Mouse (Mus musculus): Measurements from ENCODE around the gene Mpeg1.

Mpeg1 gene

DNA sequence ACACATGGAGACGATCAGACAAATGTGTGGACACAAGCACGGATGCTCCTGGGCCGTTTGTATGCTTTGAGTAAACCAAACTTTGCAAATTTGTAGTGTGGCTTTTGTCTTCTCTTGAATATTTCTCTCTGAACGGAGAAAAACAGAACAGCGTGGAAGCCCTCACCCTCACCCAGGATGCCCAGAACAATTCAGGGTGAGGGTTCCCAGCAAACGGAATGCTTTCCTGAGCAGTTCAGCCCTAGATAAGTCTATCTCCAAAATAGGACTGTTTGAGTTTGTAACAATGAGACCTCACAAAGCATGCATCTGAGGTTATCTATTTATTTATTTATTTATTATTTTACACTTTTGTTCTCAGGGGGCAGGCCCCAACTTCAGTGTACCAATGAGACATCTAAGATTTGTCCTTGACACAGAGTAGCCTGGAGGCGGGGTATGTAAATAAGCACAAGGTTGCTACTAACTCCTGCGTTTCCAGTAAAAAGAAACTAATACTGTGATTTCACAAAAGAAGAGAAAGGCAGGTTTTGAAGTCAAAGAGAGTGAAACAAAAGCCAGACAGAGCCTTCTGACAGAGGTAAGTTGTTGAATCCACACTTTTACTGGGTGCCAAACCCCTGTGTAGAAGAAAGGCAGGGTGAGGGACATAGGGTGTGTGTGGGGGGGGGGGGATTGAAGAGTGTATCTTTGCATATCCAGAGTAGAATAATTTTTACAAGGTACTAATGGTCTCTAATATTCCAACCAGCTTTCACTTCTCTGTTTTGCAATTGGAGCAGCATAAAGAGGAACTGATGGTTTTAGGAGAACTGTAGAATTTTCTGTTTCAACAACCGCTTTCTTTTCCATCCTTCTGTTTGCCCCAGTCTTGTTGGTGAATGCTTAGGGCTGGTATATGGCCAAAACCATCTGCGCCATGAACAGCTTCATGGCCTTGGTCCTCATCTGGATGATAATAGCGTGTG is at the start of gene Mpeg1:
Gene Mpeg1, plus strand, starts transcription at position 498 of the 968 bp plus-strand sequence.
- 83% methylated on average over 11 of the region's 11 CpGs for WGBS

DNA sequence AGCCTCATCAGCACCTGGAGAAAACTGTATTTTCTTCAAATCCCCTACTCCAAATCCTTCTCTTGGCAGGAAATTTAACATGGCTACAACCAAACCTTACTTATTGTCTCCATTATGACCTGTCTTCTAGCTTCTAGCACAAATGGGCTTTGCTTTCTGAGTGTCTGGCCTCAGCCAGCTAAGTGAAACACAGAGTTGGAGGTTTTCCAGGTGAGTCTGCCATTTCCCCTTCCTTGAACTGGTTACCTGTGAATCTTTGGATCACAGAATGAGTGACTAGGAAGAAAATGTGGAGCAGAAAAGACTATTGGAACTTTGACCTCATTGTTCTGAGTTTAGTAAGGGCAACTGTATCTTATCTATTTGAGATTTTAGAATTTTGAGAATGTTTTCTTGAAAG is 43.2 kb upstream of the Mpeg1 start, which contains the start of gene Olfr1441:
Gene Olfr1441, plus strand, starts transcription at position 73 of the 400 bp plus-strand sequence.

GRCm38 (mm10) chr19:12418312-12418711 is 42.3 kb upstream of the Mpeg1 start:
- WGBS = 88% methylated on average over 3 of the region's 3 CpGs

DNA sequence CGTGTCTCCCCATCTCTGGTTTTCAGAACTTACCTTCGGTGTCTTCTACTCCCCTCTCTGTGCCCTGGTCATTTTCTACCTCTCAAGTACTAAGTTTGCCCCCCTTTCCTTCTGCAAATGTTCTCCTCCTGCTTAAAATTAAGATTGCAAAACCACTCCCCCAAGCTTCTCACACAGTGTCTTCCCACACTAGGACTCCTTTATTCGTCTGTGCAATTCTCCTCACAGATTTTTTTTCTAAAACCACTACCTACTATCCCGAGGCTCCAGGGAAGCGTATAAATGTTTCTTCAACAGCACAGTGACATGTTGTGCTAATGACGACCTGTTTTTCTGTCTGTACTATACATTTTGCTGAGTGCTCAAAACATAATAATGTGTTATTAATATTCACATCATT is 40.0 kb upstream of the Mpeg1 start:
- 53% methylated on average over 6 of the region's 6 CpGs for WGBS

- WGBS = 85% methylated on average over 1 of the region's 1 CpGs
Measured at GRCm38 (mm10) chr19:12421680-12422079, 38.9 kb upstream of the Mpeg1 start.

DNA sequence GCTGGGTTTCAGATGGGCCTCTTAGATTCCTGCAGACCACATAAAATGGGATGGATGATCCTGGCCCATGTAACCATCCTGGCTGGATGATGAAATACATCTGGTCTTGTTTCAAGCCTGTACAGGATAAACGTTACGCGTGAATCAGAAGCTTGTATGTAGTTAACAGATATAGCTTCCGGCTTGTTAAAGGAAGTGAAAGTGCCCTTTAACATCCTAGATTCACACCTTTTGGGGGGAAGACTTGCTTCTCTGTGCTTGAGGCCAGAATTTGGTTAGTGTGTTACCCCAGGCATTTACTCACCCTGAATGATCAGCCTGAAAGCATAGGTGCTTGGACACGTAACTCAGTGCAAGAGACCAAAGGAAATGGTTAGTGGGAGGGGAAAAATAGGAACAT is 33.5 kb upstream of the Mpeg1 start:
- WGBS = 91% methylated on average over 5 of the region's 5 CpGs

- 89% methylated on average over 6 of the region's 6 CpGs for WGBS
Measured at GRCm38 (mm10) chr19:12427605-12428004, 33.0 kb upstream of the Mpeg1 start, which contains the start of gene Pfpl. Gene Pfpl, plus strand, starts transcription at chr19:12427905.

- WGBS = 15% methylated on average over 2 of the region's 2 CpGs
Measured at GRCm38 (mm10) chr19:12433033-12433432, 27.5 kb upstream of the Mpeg1 start.

DNA sequence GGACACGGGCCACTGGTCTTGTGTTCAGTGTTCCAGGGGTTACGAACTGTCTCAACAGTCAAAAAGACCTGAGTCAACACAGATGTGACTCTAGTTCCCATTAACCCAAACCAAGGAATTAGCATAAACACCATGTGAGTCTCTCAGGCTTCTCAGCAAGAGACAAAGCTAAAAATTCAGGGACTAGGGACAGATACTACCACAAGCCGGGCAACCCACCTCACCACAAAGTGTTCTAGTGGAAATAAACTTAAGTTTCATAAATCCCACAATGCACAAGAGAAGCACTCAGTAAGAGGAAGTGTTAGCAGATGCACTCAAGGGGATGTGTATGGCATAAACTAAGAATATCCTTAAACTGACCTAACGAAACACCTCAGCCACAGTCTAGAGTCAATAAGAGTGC is 25.6 kb upstream of the Mpeg1 start:
- 78% methylated on average over 4 of the region's 4 CpGs for WGBS

- WGBS = 62% methylated on average over 4 of the region's 4 CpGs
Measured at GRCm38 (mm10) chr19:12435750-12436524, 24.6 kb upstream of the Mpeg1 start.

- WGBS = 60% methylated on average over 1 of the region's 1 CpGs
Measured at GRCm38 (mm10) chr19:12439581-12439980, 21.0 kb upstream of the Mpeg1 start.

GRCm38 (mm10) chr19:12440103-12440725 is 20.4 kb upstream of the Mpeg1 start:
- WGBS = 57% methylated on average over 5 of the region's 5 CpGs

DNA sequence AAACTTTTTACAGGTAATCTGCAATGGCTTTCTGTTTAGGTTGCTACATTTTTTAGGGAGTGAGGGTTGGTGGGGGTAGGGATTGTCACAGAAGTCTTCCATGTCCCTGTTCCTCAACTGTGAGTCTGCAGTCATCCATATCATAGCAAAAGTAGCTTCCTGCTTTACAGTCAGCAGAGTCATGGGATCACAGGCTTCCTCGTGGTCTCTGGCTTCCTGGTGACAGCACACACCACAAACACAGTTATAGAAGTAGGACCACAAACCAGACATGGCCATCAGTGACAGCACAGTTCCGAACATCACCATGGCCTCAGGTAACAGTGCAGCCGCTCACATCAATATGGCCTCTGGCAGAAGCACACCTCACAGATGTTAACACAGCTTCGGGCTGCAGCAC is 18.0 kb upstream of the Mpeg1 start:
- 74% methylated on average over 4 of the region's 4 CpGs for WGBS

DNA sequence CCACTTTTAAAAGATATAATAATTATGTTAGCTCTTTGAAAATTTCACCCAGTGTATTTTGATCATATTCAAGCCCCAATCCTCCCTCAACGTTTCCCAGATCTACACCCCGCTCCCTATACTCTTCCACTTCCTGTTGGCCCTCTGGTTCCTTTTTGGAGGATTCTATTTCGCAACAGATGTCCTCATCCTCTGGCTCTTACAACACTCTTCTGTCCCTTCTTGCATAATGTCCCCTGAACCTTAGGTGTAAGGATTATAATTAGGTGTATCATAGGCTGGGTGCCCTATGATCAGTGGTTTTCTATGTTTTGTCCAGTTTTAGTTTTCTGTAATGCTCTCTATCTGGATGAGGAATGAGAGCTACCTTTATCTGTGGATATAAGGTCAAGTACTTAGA is 15.6 kb upstream of the Mpeg1 start:
- WGBS = 76% methylated on average over 3 of the region's 3 CpGs

DNA sequence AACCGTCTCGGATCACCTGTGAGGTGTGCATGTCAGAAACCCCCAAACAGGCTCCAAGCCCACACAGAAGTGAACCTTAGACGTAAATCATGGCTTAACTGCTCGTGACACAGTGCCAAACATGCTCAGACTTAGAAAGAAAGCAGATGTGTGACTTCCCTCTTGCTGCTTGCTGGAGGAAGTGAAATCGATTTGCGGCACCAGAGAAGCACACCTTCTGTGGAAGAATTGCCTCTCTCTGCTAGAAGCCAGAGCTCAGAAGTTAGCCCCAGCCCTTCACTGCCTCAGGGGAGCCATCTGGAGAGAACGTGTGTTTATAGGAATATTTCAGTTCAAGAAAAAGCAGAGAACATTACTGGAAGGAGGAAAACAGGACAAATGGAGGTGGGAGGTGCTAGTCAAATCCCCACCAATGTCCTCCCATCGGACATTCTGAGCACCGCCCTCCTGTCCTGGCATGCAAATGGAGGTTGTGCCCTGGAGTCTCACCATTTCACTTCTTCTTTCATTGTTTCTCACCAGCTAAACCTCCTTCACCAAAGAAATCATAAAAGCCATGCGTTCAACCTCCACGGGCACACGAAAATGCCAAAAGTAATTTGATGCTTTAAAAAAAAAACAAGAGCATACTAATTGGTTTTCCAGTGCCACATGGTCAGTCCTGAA is 3.0 kb upstream of the Mpeg1 start:
- WGBS = 46% methylated on average over 12 of the region's 12 CpGs

GRCm38 (mm10) chr19:12459516-12459915 is 1.1 kb upstream of the Mpeg1 start:
- WGBS = 61% methylated on average over 4 of the region's 4 CpGs

DNA sequence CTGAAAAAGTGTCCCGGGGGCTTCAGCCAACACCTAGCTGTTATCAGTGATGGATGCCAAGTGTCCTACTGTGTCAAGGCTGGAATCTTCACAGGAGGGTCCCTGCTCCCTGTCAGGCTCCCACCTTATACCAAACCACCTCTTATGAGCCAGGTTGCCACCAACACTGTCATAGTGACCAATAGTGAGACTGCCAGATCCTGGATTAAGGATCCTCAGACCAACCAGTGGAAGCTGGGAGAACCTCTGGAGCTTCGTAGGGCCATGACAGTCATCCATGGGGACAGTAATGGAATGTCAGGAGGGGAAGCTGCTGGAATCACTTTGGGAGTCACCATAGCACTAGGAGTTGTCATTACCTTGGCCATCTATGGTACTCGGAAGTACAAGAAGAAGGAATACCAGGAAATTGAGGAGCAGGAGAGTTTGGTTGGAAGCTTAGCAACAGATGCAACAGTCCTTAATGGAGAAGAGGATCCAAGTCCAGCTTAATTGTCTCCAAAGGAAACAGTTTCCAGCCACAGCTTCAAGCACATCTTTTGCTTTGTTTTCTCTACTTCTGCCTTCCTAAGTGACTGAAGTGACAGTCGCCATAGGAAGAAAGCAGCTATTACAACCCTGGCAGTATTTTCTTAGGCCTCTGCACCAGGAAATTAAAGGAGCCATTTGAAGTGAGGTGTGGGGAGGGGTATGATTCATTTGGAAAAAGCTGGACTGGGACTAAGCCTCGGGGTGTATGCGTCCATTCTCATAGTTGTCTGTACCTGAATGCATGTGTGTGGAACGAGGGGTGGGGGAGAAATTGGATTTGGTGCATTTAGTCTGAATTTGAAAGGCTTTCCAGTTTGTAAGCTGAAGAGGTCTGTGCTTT is 2.5 kb downstream of the Mpeg1 start:
- WGBS = 74% methylated on average over 7 of the region's 7 CpGs

GRCm38 (mm10) chr19:12463722-12464035 is 3.1 kb downstream of the Mpeg1 start:
- 54% methylated on average over 1 of the region's 1 CpGs for WGBS

DNA sequence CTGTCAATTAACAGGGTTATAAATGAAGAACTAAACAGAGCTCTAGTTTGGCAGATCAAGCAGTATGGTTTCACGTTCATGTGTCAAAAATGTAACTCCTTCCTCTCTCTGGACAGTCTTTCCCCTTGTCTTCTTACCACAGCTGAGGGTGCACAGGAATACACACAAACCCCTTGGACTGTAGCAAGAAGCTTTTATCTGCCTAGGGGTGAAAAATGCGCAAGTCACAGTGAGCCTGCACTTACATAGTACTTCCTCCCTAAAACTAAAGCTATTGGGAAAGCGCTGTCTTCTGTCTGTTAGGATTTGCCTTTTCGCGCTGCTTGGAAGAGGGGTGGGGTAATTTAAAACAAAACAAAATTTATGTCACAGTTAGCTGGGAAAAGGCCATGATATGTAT is 3.5 kb downstream of the Mpeg1 start:
- WGBS = 73% methylated on average over 5 of the region's 5 CpGs

DNA sequence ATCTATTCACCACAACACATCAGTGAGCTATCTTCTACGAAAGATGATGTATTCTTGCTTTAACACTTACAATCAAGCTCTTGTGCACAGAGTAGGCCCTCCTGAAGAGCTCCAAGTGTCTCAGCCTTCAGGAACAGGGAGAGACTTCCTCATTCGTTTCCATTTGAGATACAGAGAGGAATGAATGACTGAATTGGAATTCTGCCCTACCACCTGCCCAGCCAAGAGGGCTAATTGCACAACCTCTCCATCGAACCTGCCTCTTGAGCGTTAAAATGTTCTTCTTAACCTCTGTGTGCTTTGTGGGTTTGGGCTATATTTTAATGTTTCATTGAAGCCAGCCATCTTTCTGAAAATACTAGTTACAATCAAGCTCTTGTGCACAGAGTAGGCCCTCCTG is 4.1 kb downstream of the Mpeg1 start:
- 56% methylated on average over 4 of the region's 4 CpGs for WGBS
